Mouse (Mus musculus) limb, embryonic 14.5 days (tissue): ENCODE measurements around the gene Psap. TPM values are rescaled to one million over a fixed set of nuclear protein-coding genes. Genes with fewer than 3 reads are reported as not detected.
A peak's percentile ranks its signal among the peaks of the same experiment; 100 is the strongest.

Source experiments
- ATAC-seq: fragments of 200-750 bp; cut with Nextera tagmentation; 2 replicates; pipeline ENCODE4 v1.8.0; 2017; ENCODE audit warnings: low read depth, moderate number of reproducible peaks, moderate TSS enrichment; ENCODE audit not compliant: low FRiP score
- DNase-seq: peaks from one replicate; pipeline ENCODE4 v3.0.0-alpha.2; 2015; ENCODE audit warnings: low spot score
- H3K27ac ChIP-seq: fragments of 300-500 bp; sonication (generic); replicated peaks from 2 replicates; pipeline ENCODE4 v1.5.1; 2014; ENCODE audit warnings: low read depth, mild to moderate bottlenecking, low read length, moderate library complexity, mixed read lengths
- H3K27me3 ChIP-seq: fragments of 300-500 bp; sonication (generic); 2 replicates; pipeline ENCODE4 v1.6.1; 2014; ENCODE audit warnings: low read length, mixed read lengths; ENCODE audit not compliant: control insufficient read depth, insufficient read depth
- H3K36me3 ChIP-seq: fragments of 300-500 bp; sonication (generic); 2 replicates; pipeline ENCODE4 v1.6.1; 2014; ENCODE audit warnings: mild to moderate bottlenecking, low read length, moderate library complexity, mixed read lengths; ENCODE audit not compliant: control insufficient read depth, insufficient read depth
- H3K4me1 ChIP-seq: fragments of 300-500 bp; sonication (generic); 2 replicates; pipeline ENCODE4 v1.6.1; 2014; ENCODE audit warnings: antibody characterized with exemption, low read length, mixed read lengths; ENCODE audit not compliant: control insufficient read depth, insufficient read depth
- H3K4me2 ChIP-seq: fragments of 300-500 bp; sonication (generic); replicated peaks from 2 replicates; pipeline ENCODE4 v1.6.1; 2014; ENCODE audit warnings: low read depth, mild to moderate bottlenecking, low read length, moderate library complexity; ENCODE audit not compliant: severe bottlenecking
- H3K4me3 ChIP-seq: fragments of 300-500 bp; sonication (generic); replicated peaks from 2 replicates; pipeline ENCODE4 v1.5.1; 2014; ENCODE audit warnings: low read length
- H3K9ac ChIP-seq: fragments of 300-500 bp; sonication (generic); 2 replicates; pipeline ENCODE4 v1.6.1; 2014; ENCODE audit warnings: mild to moderate bottlenecking, low read depth, low read length, moderate library complexity; ENCODE audit not compliant: severe bottlenecking
- H3K9me3 ChIP-seq: fragments of 300-500 bp; sonication (generic); 2 replicates; pipeline ENCODE4 v1.6.1; 2016; ENCODE audit warnings: low read length; ENCODE audit not compliant: control insufficient read depth
- POLR2A ChIP-seq: fragments of 200-500 bp; IDR thresholded peaks from 2 replicates; pipeline ENCODE4 v1.8.0; 2012; ENCODE audit warnings: inconsistent platforms, mild to moderate bottlenecking, moderate library complexity, borderline replicate concordance; ENCODE audit not compliant: insufficient read depth, insufficient read length; ENCODE audit errors: extremely low read depth
- WGBS: fragments of 180-500 bp; shearing (Covaris S2); extraction: QIAGEN DNeasy Blood & Tissue Kit; methylation state at CpG from one replicate; pipeline ENCODE4 v1.1.7; 2014; 5-methylcytosine and 5-hydroxymethylcytosine counted together
- polyA plus RNA-seq, 2 experiments: library from polyadenylated mRNA; depleted of rRNA in 1 of 2; stranded (reverse) in 1 of 2; unstranded in 1 of 2; fragments of >200 nt; fragmentation: Nextera tagmentation in 1 of 2; extraction: Ambion mirVana in 1 of 2; gene quantifications; 2 replicates each; pipeline versions ENCODE4 v1.2.1 to v1.2.3; 2012 to 2014

Gene Psap
- polyA plus RNA-seq, 2 experiments, result 121 to 648 TPM

GRCm38 (mm10) chr10:60257261-60257825, 20.1 kb upstream of the Psap start:
- no peak for TF ChIP-seq POLR2A
- no peaks in the 10 kb centered on the region for H3K9me3 ChIP-seq
- H3K27me3 ChIP-seq, result no peaks in the 10 kb centered on the region
- no peak overlapping the region for H3K27ac ChIP-seq
- H3K4me2 ChIP-seq, result no peak overlapping the region
- 57% methylated on average over 16 of the region's 16 CpGs for whole genome bisulfite sequencing
- ATAC-seq (no peak), DNase-seq (no peak)
- no peak overlapping the region for H3K4me3 ChIP-seq
- no peak overlapping the region for H3K9ac ChIP-seq
- H3K36me3 ChIP-seq, result no peaks in the 10 kb centered on the region
- H3K4me1 ChIP-seq, result no peaks in the 10 kb centered on the region

- Histone ChIP-seq H3K4me3 (no peak overlapping the region), H3K27me3 (no peaks in the 10 kb centered on the region), H3K9me3 (no peaks in the 10 kb centered on the region), H3K9ac (no peak overlapping the region), H3K36me3 (no peaks in the 10 kb centered on the region), H3K4me2 (no peak overlapping the region), H3K27ac (no peak overlapping the region), H3K4me1 (no peaks in the 10 kb centered on the region)
- DNase-seq, result no peak
- no peak for ATAC-seq
- WGBS, result 87% methylated on average over 5 of the region's 5 CpGs
- TF ChIP-seq POLR2A, result no peak
Observed at GRCm38 (mm10) chr10:60260557-60261294, 16.7 kb upstream of the Psap start.

- H3K4me2 ChIP-seq, result no peak overlapping the region
- no peak for DNase-seq
- TF ChIP-seq POLR2A, result no peak
- H3K9me3 ChIP-seq, result no peaks in the 10 kb centered on the region
- no peaks in the 10 kb centered on the region for H3K4me1 ChIP-seq
- 30% methylated on average over 5 of the region's 5 CpGs for WGBS
- H3K4me3 ChIP-seq, result no peak overlapping the region
- H3K27me3 ChIP-seq, result no peaks in the 10 kb centered on the region
- ATAC-seq, result no peak
- H3K36me3 ChIP-seq, result no peaks in the 10 kb centered on the region
- H3K9ac ChIP-seq, result no peak overlapping the region
- no peak overlapping the region for H3K27ac ChIP-seq
Observed at GRCm38 (mm10) chr10:60261530-60261929, 15.9 kb upstream of the Psap start.

- H3K27ac ChIP-seq, result 0 out of 2 replicates have a peak overlapping the region, but pooled peaks have one; percentile 39
- no peaks in the 10 kb centered on the region for H3K4me1 ChIP-seq
- H3K9ac ChIP-seq, result no peak overlapping the region
- H3K36me3 ChIP-seq, result no peaks in the 10 kb centered on the region
- H3K4me2 ChIP-seq, result no peak overlapping the region
- 33% methylated on average over 2 of the region's 3 CpGs for WGBS
- no peak overlapping the region for H3K4me3 ChIP-seq
- DNase-seq, result peak; percentile 74
- no peak for TF ChIP-seq POLR2A
- peak; percentile 82 for ATAC-seq
- no peaks in the 10 kb centered on the region for H3K27me3 ChIP-seq
- H3K9me3 ChIP-seq, result no peaks in the 10 kb centered on the region
Observed at GRCm38 (mm10) chr10:60262386-60262785, 15.0 kb upstream of the Psap start.

- no peak for TF ChIP-seq POLR2A
- ATAC-seq (no peak), DNase-seq (no peak)
- no peak overlapping the region for H3K27ac ChIP-seq
- no peaks in the 10 kb centered on the region for H3K9me3 ChIP-seq
- no peak overlapping the region for H3K4me2 ChIP-seq
- H3K4me3 ChIP-seq, result no peak overlapping the region
- 83% methylated on average over 7 of the region's 7 CpGs for WGBS
- H3K9ac ChIP-seq, result no peak overlapping the region
- H3K4me1 ChIP-seq, result no peaks in the 10 kb centered on the region
- H3K36me3 ChIP-seq, result no peaks in the 10 kb centered on the region
- H3K27me3 ChIP-seq, result no peaks in the 10 kb centered on the region
Observed at GRCm38 (mm10) chr10:60263351-60263750, 14.1 kb upstream of the Psap start.

GRCm38 (mm10) chr10:60265252-60265651, 12.2 kb upstream of the Psap start:
- ATAC-seq, result no peak
- H3K27me3 ChIP-seq, result no peaks in the 10 kb centered on the region
- no peak overlapping the region for H3K9ac ChIP-seq
- H3K4me2 ChIP-seq, result no peak overlapping the region
- 75% methylated on average over 10 of the region's 10 CpGs for WGBS
- H3K9me3 ChIP-seq, result no peaks in the 10 kb centered on the region
- H3K4me3 ChIP-seq, result no peak overlapping the region
- DNase-seq, result no peak
- H3K27ac ChIP-seq, result no peak overlapping the region
- no peaks in the 10 kb centered on the region for H3K36me3 ChIP-seq
- TF ChIP-seq POLR2A, result no peak
- H3K4me1 ChIP-seq, result no peaks in the 10 kb centered on the region
